Mouse (Mus musculus) bone marrow macrophage, adult 2 months (primary cell): ENCODE data around the gene Fbxo44.

ENCODE experiments used
- CTCF ChIP-seq: IDR thresholded peaks from 2 replicates; pipeline ENCODE4 v1.5.1; 2012; ENCODE audit warnings: low read depth, mild to moderate bottlenecking, low read length, moderate library complexity
- POLR2A ChIP-seq: IDR thresholded peaks from 2 replicates; pipeline ENCODE4 v1.6.1; 2012; ENCODE audit warnings: mild to moderate bottlenecking, low read depth, low read length, borderline replicate concordance

DNA sequence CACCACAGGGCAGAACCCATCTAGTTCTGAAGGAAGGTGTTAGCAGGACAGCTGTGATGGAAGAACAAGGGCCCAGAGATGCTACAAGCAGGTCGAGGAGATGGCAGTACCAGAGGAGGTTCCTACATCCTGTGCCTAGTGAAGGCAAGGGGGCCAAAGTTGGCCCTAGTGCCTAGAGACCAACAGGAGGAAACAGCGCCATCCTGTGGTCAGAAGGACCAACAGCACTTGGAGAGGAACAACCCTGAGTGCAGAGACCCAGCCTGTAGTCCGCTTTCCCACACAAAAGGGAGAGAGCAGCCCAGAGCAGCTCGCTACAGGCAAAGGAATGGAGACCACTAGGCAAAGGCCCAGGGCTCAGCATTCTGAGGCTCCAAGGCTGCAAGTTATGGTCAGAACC lies 25.5 kb upstream of the Fbxo44 start:
- no peak for TF ChIP-seq POLR2A
- no peak for TF ChIP-seq CTCF
